Mouse (Mus musculus) leukemia stem cell, adult 10-12 weeks (primary cell): ENCODE results near the gene Cep131. TPM values are rescaled to one million over a fixed set of nuclear protein-coding genes. Genes with fewer than 3 reads are reported as not detected.

ENCODE experiments used
- polyA plus RNA-seq: library from polyadenylated mRNA; stranded (reverse); fragments of >175 nt; gene quantifications from 2 replicates; pipeline ENCODE4 v1.2.3, GENCODE M21; 2012; ENCODE audit warnings: low replicate concordance

Cep131 gene
- polyA plus RNA-seq: 10.5 and 12.2 TPM in 2 replicates

DNA sequence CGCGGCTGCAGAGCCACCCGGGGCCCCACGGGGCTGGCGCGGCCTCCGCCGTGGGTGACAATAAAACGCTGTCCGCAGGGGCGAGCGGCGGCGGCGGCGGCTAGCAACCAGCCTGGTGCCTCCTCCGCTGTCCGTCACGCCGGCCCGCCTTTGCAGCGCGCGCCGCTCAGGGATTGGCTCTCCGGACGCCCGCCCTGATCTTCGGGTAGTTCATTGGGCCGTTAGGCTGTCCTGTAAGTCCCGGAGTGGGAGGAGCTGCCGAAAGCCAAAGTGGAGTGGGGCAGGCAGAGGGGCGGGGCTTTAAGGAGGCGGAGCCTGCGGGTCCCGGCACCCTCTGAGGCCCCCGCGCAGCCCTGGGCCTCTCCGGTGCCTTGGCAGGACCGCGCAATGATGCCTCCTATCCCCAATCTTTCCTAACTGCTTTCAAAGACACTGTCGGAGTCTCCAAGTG, at the start of gene Cep131:
TSS of gene Cep131 (minus strand) at position 126 of the 451 bp plus-strand sequence.

DNA sequence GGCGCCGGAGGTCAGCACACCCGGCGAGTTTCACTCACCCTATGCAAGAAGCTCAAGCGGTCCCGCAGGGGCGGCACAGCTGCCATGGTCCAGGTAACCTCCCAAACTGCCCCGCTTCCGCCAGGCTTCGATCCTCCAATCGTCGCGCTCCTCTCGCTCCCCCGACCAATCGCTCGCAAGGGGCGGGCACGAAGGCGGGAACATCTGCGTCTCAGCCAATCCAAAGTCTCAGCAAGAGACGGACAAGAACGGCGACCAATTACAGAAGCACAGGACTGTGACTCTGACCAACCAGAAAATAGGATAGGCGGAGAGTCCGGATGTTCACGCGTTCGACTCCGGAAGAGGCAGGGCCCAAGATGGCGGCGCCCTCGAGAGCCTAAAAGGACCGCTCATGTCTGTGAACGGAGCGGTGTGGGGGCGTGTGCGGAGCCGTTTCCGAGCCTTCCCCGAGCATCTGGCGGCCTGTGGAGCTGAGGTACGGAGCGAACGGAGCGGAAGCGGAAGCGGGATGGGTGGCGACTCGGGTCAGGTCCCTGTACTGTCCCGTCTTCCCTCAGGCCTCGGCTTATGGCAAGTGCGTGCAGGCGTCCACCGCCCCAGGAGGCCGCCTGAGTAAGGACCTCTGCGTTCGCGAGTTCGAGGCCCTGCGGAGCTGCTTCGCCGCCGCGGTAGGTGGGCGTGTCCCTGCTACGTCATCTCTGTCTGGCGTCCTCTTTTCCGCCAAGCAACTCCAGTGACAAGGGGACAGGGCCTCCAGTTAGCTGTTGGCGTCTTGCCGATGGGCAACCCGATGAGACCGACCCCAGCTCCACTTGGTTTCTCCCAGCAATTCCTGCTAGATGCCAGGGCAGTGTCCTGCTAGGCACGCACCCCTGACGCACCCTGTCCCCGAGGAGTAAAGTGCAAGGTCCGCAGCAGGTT, 12.2 kb upstream of the Cep131 start, which contains the start of the genes Tepsin and Ndufaf8:
TSS of gene Tepsin (minus strand) at position 144 of the 924 bp plus-strand sequence.
TSS of gene Ndufaf8 (plus strand) at position 341 of the 924 bp plus-strand sequence.

DNA sequence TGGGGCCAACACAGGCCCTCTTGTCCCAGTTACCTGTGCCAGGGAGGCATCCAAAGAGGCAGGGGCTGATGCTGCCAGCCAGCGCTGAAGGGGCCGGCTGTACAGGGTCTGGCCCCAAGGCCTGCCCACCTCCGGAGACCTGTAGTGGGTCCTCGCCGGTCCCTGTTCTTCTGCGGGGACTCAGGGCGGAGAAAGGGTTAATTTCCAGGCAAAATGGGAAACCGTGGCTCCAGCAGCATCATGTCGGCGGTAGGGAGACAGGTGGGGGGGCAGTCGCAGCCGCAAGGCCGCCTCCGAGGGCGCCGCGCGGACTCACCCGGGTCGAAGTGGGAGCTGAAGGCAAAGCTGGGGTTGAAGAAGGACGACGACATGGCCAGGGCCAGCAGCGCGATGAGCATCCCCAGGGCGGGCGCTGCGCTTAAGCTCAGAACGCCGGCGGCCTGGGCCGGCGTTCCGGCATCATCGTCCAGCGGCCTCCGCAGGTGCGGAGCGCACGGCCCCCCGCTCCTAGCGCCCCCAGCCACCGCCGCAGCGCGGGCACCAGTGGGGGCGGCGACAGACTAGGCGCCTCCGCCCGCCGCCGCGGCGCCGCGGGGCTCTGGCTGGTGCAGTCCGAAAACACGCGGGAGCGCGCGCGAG, 40.0 kb downstream of the Cep131 start, which contains the start of gene Aatk:
TSS of gene Aatk (minus strand) at position 615 of the 639 bp plus-strand sequence.

Other genes with a start within 250 kb of the Cep131 start
- gene Chmp6, start 173.4 kb downstream of the Cep131 start, polyA plus RNA-seq: 37.2 and 65.8 TPM in 2 replicates
- 16.1 and 24.5 TPM in 2 replicates for gene Baiap2, start 144.1 kb downstream of the Cep131 start, polyA plus RNA-seq
- gene Aatk, start 39.7 kb downstream of the Cep131 start, polyA plus RNA-seq: 3.2 and 3.6 TPM in 2 replicates
- 44.7 and 53.5 TPM in 2 replicates for gene Tepsin, start 11.9 kb upstream of the Cep131 start, polyA plus RNA-seq
- 76.5 and 109 TPM in 2 replicates for gene Ndufaf8, start 12.1 kb upstream of the Cep131 start, polyA plus RNA-seq
- gene Slc38a10, start 64.5 kb upstream of the Cep131 start, polyA plus RNA-seq: 64.5 and 117 TPM in 2 replicates
- gene Bahcc1, start 146.1 kb upstream of the Cep131 start, polyA plus RNA-seq: 1.1 and 1.7 TPM in 2 replicates